Mouse (Mus musculus) urinary bladder, postnatal 4 days (tissue): Measurements from ENCODE around the gene Scgn.

ENCODE experiments used
- DNase-seq, 2 experiments: peaks; one replicate each; pipeline ENCODE4 v3.0.0; 2021 to 2022; ENCODE audit warnings: low spot score in 2 of 2

The Scgn gene

DNA sequence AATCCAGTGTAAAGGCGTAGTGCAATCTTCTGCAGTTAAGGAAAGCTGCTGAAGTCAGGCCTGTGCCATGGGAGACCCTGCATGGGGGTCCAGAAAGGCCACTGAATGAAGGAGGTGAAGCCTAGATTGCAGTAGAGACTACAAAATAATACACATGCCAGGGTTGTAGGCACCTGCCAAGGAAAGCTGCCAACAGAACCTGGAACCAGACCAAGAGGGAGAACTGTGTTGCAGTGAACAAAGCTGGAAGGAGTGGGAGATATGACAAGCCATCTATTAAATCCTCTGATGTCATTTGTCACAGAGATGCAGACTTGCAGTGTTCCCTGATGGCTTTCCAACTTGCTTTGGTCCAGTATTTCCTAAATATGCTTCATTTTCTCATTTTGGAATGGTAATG is 52.3 kb downstream of the Scgn start:
- no peak for DNase-seq

DNA sequence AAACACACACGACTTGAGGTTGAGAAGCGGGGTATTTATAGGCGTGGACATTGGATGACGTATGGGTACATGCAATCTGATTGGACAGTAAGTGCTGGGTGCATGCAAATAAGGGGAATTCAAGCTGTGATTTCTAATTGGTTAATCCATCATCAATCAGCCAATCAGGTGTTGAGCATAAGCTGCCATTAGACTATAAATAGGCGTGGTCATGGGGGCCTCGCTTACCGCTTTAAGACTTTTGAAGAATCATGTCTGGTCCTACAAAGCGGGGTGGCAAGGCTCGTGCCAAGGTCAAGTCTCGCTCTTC is 56.8 kb downstream of the Scgn start, which contains the start of gene Hist1h2aa:
Gene Hist1h2aa (plus strand): TSS at position 252 of the 310 bp plus-strand sequence.
- DNase-seq: no peak

DNA sequence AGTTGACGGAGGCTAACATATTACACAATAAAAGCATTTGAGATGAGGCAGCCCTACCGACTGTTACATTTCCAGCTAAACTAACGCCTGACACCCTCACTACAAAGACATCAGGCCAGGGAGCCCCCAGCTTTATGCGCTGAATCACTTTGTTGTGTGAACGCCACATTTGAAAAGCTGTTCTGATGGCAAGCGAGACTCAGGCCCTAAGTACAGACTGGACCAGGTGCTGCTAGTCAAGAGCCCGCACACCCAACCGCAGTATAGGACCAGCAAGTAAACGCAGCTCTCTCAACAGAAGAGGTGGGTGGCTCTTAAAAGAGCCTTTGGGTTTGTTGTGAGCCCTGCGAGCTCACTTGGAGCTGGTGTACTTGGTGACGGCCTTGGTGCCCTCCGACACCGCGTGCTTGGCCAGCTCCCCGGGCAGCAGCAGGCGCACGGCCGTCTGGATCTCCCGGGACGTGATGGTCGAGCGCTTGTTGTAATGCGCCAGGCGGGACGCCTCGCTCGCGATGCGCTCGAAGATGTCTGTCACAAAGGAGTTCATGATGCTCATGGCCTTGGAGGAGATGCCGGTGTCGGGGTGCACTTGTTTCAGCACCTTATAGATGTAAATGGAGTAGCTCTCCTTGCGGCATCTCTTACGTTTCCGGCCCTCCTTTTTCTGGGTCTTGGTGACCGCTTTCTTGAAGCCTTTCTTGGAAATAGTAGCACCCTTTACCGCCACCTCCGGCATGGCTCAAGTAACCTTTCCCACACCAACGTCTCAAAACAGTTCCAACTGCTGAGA is 57.4 kb downstream of the Scgn start, which contains the start of gene Hist1h2ba:
Gene Hist1h2ba (minus strand): TSS at position 736 of the 790 bp plus-strand sequence.
- DNase-seq: no peak

DNA sequence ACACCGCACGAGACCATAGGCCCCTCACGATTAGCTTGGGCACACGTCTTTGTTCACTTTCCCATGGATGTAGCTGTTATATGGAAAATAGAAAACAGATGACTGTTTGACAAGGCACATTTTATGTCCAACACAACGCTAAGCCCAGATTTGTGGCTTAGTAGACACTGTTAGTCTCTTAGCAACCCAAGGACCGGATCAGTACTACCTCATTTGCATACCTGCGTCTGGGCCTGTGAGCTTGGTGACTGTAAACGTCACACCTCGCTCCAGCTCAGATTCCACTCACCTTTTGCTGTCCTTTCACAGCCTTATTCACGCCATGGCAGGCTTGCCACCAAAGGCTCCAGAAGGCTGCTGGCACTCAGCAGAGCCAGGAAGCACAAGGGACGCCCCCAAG is 60.1 kb downstream of the Scgn start:
- DNase-seq: no peak

DNA sequence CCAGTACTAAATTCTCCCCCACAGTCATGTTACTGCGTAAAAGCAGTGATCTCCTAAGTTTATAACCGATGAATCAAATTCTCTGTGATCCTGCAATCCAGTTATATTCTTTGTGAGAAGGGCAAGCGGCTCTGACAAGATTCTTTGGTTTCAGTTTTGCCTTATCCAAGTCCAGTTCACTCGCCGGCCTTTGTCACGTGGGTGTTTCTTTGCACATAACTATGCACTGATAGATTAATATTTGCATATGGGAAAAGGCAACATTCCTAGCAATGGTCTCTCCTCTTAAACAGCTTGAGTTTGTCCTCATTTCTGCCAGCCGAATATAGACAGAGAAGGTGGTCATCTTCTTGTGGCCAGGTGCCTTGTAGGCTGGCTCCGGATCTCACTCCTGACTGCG is 60.6 kb downstream of the Scgn start:
- DNase-seq: no peak

DNA sequence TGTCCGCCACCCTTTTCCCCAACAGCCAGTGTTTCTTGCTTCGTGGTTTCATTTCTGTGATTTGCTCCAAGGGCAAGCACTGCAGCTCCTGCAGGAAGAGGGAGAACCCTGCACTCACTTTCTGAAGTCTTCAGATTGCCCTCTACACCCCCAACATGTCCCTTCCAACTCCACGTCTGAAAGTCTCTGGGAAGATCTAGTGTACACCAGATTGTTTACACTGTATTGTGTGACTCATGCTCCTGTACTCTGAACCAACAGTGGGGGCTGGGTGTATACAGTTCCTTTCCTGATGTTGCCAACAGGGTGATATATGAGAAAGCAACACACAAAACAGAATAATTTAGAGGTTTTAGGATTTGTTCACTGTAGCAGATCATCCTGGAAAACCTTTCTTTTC is 62.4 kb downstream of the Scgn start:
- DNase-seq: no peak

DNA sequence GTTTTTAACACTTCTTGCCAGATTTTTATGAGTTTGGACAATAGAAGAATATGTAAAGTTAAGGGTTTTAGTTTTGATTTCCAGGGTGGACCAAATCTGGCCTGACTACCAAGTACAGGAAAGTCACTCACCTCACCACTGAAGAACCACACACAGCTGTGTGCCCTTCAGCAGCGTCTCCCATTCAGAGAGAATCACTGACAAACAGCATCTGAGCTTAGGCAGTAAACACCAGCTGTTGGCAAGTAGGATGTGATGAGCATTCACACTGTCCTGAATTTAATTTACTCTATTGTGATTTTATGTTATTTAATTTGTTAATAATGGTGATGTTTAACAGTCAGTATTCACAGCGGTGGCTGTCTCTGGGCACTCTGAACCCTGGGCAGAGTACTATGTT is 65.2 kb downstream of the Scgn start:
- DNase-seq: no peak

DNA sequence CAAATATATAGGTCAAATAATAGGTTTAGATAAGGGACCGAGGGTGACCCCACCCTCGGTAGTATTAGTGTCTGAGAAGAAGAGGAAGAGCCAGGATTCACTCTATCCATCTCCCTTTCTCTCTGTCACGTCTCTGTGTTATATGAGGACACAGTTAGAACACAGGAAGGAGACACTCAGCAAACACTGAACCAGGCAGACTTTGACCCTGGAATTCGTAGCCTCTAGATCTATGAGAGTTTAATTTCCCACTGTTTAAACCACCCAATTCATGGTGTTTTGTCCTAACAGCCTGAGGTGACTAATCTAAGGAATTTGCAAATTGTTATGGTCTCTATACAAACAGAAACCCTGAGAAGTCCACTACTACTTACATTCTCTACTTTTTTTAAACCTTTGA is 73.3 kb downstream of the Scgn start:
- DNase-seq: no peak

DNA sequence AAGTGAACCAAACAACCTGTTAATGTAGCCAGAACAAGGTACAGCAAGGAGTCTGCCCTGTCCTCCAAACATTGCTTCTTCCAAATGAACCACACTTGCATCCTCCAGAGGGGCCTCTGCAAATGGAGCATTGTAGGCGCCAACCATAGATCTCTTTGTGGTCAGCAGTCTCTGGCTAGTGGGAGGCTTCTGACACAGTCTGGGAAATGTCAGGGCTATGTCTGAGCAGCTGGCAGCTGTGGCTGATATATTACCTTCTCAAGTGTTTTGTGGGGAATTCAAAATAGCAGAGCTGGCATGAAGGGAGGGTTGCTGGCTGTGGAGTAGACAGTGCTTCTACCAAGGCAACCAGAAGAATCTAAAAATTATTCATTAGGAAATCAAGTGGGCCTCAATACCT is 74.9 kb downstream of the Scgn start:
- no peak for DNase-seq

DNA sequence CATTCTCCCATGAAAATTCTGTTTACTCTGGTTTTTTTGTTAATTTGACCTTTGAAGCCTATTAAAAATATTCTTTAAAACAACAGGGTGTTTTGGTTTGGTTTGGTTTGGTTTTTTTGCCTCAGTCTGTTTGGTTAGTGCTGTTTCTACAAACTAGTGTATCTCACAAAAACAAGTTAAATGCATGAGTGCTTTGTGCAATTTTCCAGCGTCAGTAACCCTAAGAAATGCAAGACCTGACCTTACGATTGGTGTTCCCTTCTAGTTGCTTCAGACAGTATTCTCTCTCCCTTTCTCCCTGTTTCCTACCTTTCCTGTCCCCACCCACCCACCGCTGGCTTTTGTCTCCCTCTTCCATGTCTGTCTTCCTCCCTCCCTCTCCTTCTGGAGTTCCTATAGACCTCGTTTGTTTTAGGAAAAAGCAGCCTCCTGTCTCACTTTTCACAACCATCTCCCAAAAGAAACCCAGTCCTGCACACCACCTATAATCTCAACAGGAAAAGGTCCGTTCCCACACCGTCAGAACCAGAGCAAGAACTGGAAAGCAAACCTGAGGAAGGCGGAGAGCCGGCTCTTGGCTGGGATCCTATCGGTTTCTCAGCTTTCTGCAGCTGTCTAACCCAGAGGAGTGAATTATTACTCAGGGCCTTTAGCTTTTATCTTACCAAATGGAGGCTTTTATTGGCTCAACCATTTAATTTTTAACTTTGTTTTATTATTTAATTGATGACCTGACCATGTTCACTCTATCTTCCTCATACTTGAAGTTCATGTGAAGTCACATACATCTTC is 76.4 kb downstream of the Scgn start, which contains the start of gene Slc17a4:
Gene Slc17a4 (minus strand): TSS at position 634 of the 792 bp plus-strand sequence.
- DNase-seq: no peak

DNA sequence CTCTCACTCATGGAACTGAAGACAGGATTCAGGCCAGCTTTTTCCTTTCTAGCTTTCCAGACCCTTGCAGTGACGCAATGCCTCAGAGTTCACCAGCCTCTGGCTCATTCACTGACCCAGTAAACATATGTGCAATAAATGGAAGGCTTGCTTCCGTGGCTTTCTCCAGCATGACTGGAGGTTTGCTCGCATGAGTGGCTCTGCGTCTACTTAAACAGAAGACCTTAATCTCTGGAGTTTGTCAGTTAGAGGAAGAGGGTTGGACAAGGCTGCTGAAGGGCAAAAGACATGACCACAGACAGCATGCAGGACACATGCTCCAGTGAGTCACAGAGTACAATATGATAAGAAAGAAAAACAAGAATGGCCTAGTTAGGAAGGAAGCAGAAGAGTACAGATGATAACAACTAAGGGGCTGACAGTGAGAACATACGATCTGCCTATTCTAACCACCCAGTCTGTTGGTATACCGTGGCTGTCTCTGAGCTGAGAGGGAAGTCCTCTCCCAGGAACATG is 77.2 kb downstream of the Scgn start:
- DNase-seq: no peak

DNA sequence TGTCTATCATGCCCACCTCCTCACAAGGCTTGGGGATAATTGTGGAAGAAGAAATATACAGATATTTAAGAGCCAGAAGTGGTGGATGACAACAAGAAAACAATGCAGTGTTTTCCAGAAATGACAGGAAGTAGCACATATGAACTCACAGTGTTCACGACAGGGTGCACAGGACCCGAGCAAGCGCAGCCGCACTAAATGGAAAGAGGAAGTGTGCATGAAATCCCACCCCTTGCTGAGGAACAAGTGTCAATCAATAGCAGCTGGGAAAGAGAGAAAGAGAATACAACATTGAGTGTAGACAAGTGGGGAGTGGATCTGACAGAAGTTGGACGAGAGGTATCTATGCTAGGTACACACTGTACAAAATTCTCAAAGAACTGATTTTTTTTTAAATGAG is 79.7 kb downstream of the Scgn start:
- DNase-seq: no peak

DNA sequence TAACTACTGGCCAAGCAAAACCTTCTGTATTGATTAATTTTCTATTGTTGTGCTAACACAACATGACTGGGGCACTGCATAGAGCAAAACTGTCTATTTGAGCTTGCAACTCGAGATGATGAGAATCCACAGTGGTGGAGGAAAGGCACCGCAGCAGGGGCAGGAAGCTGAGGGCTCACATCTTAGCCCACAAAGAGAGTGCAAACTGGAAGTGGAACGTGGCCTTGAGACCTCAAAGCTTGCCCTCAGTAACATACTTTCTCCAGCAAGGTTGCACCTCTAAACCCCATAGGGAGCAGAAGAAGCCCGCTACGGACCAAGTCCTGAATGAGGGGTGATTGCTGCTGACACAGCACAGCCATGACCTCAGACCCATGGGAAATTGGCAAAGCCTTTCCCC is 80.9 kb downstream of the Scgn start:
- no peak for DNase-seq

DNA sequence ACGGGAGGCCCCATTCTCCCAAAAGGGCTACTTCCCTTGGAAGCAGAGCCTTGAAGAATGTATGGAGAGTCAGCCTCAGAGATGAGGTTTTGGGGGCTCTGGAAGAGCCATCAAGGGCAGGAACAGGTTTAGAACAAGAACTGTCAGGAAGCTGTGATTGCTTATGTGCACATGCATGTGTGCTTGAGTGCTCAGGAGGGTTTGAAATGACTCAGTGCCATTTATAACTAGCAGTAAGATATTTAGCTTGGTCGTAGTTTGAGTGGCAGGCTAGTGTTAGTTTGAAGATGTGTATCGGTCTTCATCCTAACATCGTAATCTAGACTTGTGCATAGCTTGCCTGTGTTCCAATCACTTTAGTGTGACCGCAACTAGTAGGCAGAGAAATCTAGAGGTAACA is 84.1 kb downstream of the Scgn start:
- DNase-seq: no peak
